Mouse (Mus musculus): ENCODE measurements at regions not wholly inside any gene's neighbourhood (a gene's known extent, or its start where the extent isn't known, plus 50 kb on each side); places are given as distances from the start of the nearest gene placed in this dataset.

- TF ChIP-seq CTCF (IDR thresholded peaks at IDR 0.05; ENCODE audit: insufficient read depth, low read depth, low read length) = no peak
- no peak for TF ChIP-seq POLR2A (IDR thresholded peaks at IDR 0.05; ENCODE audit: insufficient read depth, low read depth, low read length)
Observed at GRCm38 (mm10) chr6:35426301-35426700, 100.4 kb upstream of the Fam180a start.

All from olfactory bulb, adult 2 months (tissue).